Mouse (Mus musculus): Measurements from ENCODE around the gene Ndufaf4. TPM values are rescaled to one million over a fixed set of nuclear protein-coding genes. Genes with fewer than 3 reads are reported as not detected.

Gene Ndufaf4
- polyA plus RNA-seq, 1 experiment from 2014 or later = 65.4 TPM

Other genes starting within 250 kb of the Ndufaf4 start
- 29.4 and 36.4 TPM in 2 replicates for gene Klhl32, start 47.0 kb upstream of the Ndufaf4 start, polyA plus RNA-seq (2015; fragmentation: Nextera tagmentation; extraction: Ambion mirVana)
- gene Gpr63, start 68.3 kb downstream of the Ndufaf4 start, polyA plus RNA-seq (2015; fragmentation: Nextera tagmentation; extraction: Ambion mirVana) = 1.3 and 1.5 TPM in 2 replicates

Data from midbrain, embryonic 16.5 days (tissue).